Mouse (Mus musculus) myocyte (in vitro differentiated cells): Measurements from ENCODE around the gene Kank1. TPM values are rescaled to one million over a fixed set of nuclear protein-coding genes. Genes with fewer than 3 reads are reported as not detected.
"Not testable (repeated sequence)": the region's sequence is repeated elsewhere in the genome, so short reads cannot be mapped to it uniquely, and the experiment has no call there.

Source experiments
- H3K27me3 ChIP-seq: one replicate; pipeline ENCODE4 v1.6.1; 2011; ENCODE audit not compliant: control insufficient read depth, insufficient read depth, insufficient read length
- H3K36me3 ChIP-seq: one replicate; pipeline ENCODE4 v1.6.1; 2011; ENCODE audit not compliant: control insufficient read depth, insufficient read depth
- H3K4me2 ChIP-seq: one replicate; pipeline ENCODE4 v1.6.1; 2011; ENCODE audit warnings: low read depth, control low read depth
- H3K4me3 ChIP-seq: one replicate; pipeline ENCODE4 v1.5.1; 2011; ENCODE audit warnings: mild to moderate bottlenecking, control low read depth, moderate library complexity
- H3K79me2 ChIP-seq: one replicate; pipeline ENCODE4 v1.6.1; 2011; ENCODE audit not compliant: control insufficient read depth, insufficient read depth
- H3ac ChIP-seq: one replicate; pipeline ENCODE4 v1.6.1; 2011; ENCODE audit not compliant: control insufficient read depth, insufficient read length
- CEBPB ChIP-seq: IDR thresholded peaks from 2 replicates; pipeline ENCODE4 v1.6.1; 2011; ENCODE audit warnings: mild to moderate bottlenecking, moderate library complexity; ENCODE audit not compliant: poor library complexity, insufficient read depth, severe bottlenecking
- E2F4 ChIP-seq: IDR thresholded peaks from one replicate; pipeline ENCODE4 v1.6.1; 2011; ENCODE audit warnings: mild to moderate bottlenecking, control low read depth, moderate library complexity; ENCODE audit not compliant: insufficient read depth
- MAX ChIP-seq: IDR thresholded peaks from one replicate; pipeline ENCODE4 v1.6.1; 2011; ENCODE audit warnings: low read depth, mild to moderate bottlenecking, control low read depth
- MYOD1 ChIP-seq, 3 experiments: IDR thresholded peaks; one replicate each; pipeline ENCODE4 v1.6.1; 2011; ENCODE audit warnings: control low read depth in 2 of 3, low read depth in 2 of 3, mild to moderate bottlenecking in 2 of 3, moderate library complexity in 1 of 3; ENCODE audit not compliant: insufficient read length in 2 of 3, control insufficient read depth in 1 of 3
- MYOG ChIP-seq, 3 experiments: IDR thresholded peaks; one replicate each; pipeline ENCODE4 v1.6.1; 2011; ENCODE audit warnings: control low read depth in 2 of 3, low read depth in 2 of 3, mild to moderate bottlenecking in 2 of 3; ENCODE audit not compliant: insufficient read length in 2 of 3, control insufficient read depth in 1 of 3, insufficient read depth in 1 of 3
- POLR2A ChIP-seq: IDR thresholded peaks from one replicate; pipeline ENCODE4 v1.6.1; 2011; ENCODE audit warnings: low read depth, mild to moderate bottlenecking, control low read depth, moderate library complexity; ENCODE audit not compliant: insufficient read length
- POLR2AphosphoS2 ChIP-seq: IDR thresholded peaks from one replicate; pipeline ENCODE4 v1.6.1; 2011; ENCODE audit warnings: low read depth, control low read depth; ENCODE audit not compliant: insufficient read length
- REST ChIP-seq: IDR thresholded peaks from one replicate; pipeline ENCODE4 v1.6.1; 2011; ENCODE audit warnings: mild to moderate bottlenecking, control low read depth, moderate library complexity; ENCODE audit not compliant: insufficient read depth, insufficient read length
- SRF ChIP-seq: IDR thresholded peaks from one replicate; pipeline ENCODE4 v1.6.1; 2011; ENCODE audit warnings: low read depth; ENCODE audit not compliant: control insufficient read depth, insufficient read length
- TCF12 ChIP-seq: IDR thresholded peaks from one replicate; pipeline ENCODE4 v1.6.1; 2011; ENCODE audit warnings: mild to moderate bottlenecking, control low read depth; ENCODE audit not compliant: poor library complexity, insufficient read depth, severe bottlenecking
- TCF3 ChIP-seq: IDR thresholded peaks from one replicate; pipeline ENCODE4 v1.6.1; 2011; ENCODE audit warnings: low read depth, control low read depth; ENCODE audit not compliant: insufficient read length
- USF1 ChIP-seq: IDR thresholded peaks from one replicate; pipeline ENCODE4 v1.6.1; 2011; ENCODE audit warnings: low read depth, mild to moderate bottlenecking, control low read depth, moderate library complexity
- polyA plus RNA-seq: library from polyadenylated mRNA; unstranded; fragments of >200 nt; fragmentation: generic; extraction: Trizol; gene quantifications from one replicate; pipeline ENCODE4 v1.2.1, GENCODE M21; 2012; ENCODE audit warnings: missing spikeins

Gene Kank1
- polyA plus RNA-seq, 1 experiment = 4.3 TPM

GRCm38 (mm10) chr19:25453146-25453545, 216.4 kb downstream of the Kank1 start:
- H3K4me2 ChIP-seq = no peak overlapping the region
- H3K79me2 ChIP-seq = no peaks in the 10 kb centered on the region
- no peaks in the 10 kb centered on the region for H3K36me3 ChIP-seq
- no peak overlapping the region for H3K4me3 ChIP-seq
- no peaks in the 10 kb centered on the region for H3K27me3 ChIP-seq
- no peak overlapping the region for H3ac ChIP-seq
- no peak for TF ChIP-seq TCF12

- H3K79me2 ChIP-seq = no peaks in the 10 kb centered on the region
Measured at GRCm38 (mm10) chr19:25460760-25461159, 224.0 kb downstream of the Kank1 start.

GRCm38 (mm10) chr19:25461553-25462320, 225.0 kb downstream of the Kank1 start:
- Histone ChIP-seq H3K4me2 (peak overlapping the region; percentile 95), H3ac (no peak overlapping the region), H3K27me3 (no peaks in the 10 kb centered on the region), H3K79me2 (no peaks in the 10 kb centered on the region), H3K4me3 (peak overlapping the region; percentile 16), H3K36me3 (no peaks in the 10 kb centered on the region)
- TF ChIP-seq CEBPB (no peak), MYOG (IDR thresholded peaks at IDR 0.05; ENCODE audit: control insufficient read depth in 1 of 3, insufficient read depth in 1 of 3, insufficient read length in 2 of 3, low read depth in 2 of 3) (no peak), SRF (no peak), MAX (no peak), POLR2AphosphoS2 (no peak), MYOD1 (IDR thresholded peaks at IDR 0.05; ENCODE audit: control insufficient read depth in 1 of 3, insufficient read length in 2 of 3, low read depth in 2 of 3) (no peak), USF1 (no peak), TCF3 (no peak), POLR2A (no peak)

More at GRCm38 (mm10) chr19:25460760-25461159, 224.0 kb downstream of the Kank1 start:
- no peak overlapping the region for H3ac ChIP-seq
- peak overlapping the region; percentile 16 for H3K4me3 ChIP-seq
- H3K27me3 ChIP-seq = no peaks in the 10 kb centered on the region
- peak overlapping the region; percentile 28 for H3K4me2 ChIP-seq
- TF ChIP-seq POLR2AphosphoS2 = no peak
- no peak for TF ChIP-seq SRF
- TF ChIP-seq MAX = no peak
- 0 out of 2 replicates have a peak, but pooled peaks have one; percentile 52 for TF ChIP-seq CEBPB
- TF ChIP-seq E2F4 = no peak
- H3K36me3 ChIP-seq = no peaks in the 10 kb centered on the region

- H3K79me2 ChIP-seq, H3K36me3 ChIP-seq, H3K27me3 ChIP-seq, H3ac ChIP-seq, H3K4me3 ChIP-seq, H3K4me2 ChIP-seq: not testable (repeated sequence)
Measured at GRCm38 (mm10) chr19:25475806-25476205, 239.0 kb downstream of the Kank1 start.

GRCm38 (mm10) chr19:25479152-25479669, 242.4 kb downstream of the Kank1 start:
- Histone ChIP-seq H3K36me3 (no peaks in the 10 kb centered on the region), H3K4me2 (no peak overlapping the region), H3ac (no peak overlapping the region), H3K27me3 (no peaks in the 10 kb centered on the region), H3K79me2 (no peaks in the 10 kb centered on the region), H3K4me3 (no peak overlapping the region)
- TF ChIP-seq POLR2AphosphoS2 (no peak), MYOD1 (IDR thresholded peaks at IDR 0.05; ENCODE audit: control insufficient read depth in 1 of 3, insufficient read length in 2 of 3, low read depth in 2 of 3) (no peak), TCF3 (no peak), REST (no peak), E2F4 (no peak), POLR2A (no peak), SRF (no peak), MAX (no peak), MYOG (IDR thresholded peaks at IDR 0.05; ENCODE audit: control insufficient read depth in 1 of 3, insufficient read depth in 1 of 3, insufficient read length in 2 of 3, low read depth in 2 of 3) (no peak), CEBPB (no peak), USF1 (no peak), TCF12 (no peak)
